Mouse (Mus musculus) stomach, embryonic 14.5 days (tissue): ENCODE results near the gene Focad. TPM values are rescaled to one million over a fixed set of nuclear protein-coding genes. Genes with fewer than 3 reads are reported as not detected.

ENCODE experiments used
- ATAC-seq: fragments of 200-750 bp; cut with Nextera tagmentation; 2 replicates; pipeline ENCODE4 v1.8.0; 2017; ENCODE audit warnings: low read depth, moderate TSS enrichment; ENCODE audit not compliant: insufficient number of reproducible peaks, insufficient read depth, low FRiP score
- H3K27ac ChIP-seq: fragments of 300-500 bp; sonication (generic); 2 replicates; pipeline ENCODE4 v1.5.1; 2014; ENCODE audit warnings: mild to moderate bottlenecking, low read length, moderate library complexity, mixed read lengths
- H3K27me3 ChIP-seq: fragments of 300-500 bp; sonication (generic); 2 replicates; pipeline ENCODE4 v1.6.1; 2014; ENCODE audit warnings: low read length, control low read depth, mixed read lengths; ENCODE audit not compliant: control insufficient read depth, insufficient read depth
- H3K36me3 ChIP-seq: fragments of 300-500 bp; sonication (generic); 2 replicates; pipeline ENCODE4 v1.6.1; 2014; ENCODE audit warnings: mild to moderate bottlenecking, control low read depth, low read length, moderate library complexity, mixed read lengths; ENCODE audit not compliant: control insufficient read depth, insufficient read depth
- H3K4me1 ChIP-seq: fragments of 300-500 bp; sonication (generic); 2 replicates; pipeline ENCODE4 v1.6.1; 2014; ENCODE audit warnings: low read length, control low read depth, mixed read lengths; ENCODE audit not compliant: control insufficient read depth, insufficient read depth
- H3K4me2 ChIP-seq: fragments of 300-500 bp; sonication (generic); replicated peaks from 2 replicates; pipeline ENCODE4 v1.6.1; 2014; ENCODE audit warnings: low read depth, low read length, control low read depth
- H3K4me3 ChIP-seq: fragments of 300-500 bp; sonication (generic); 2 replicates; pipeline ENCODE4 v1.5.1; 2014; ENCODE audit warnings: low read depth, low read length, control low read depth
- H3K9ac ChIP-seq: fragments of 300-500 bp; sonication (generic); replicated peaks from 2 replicates; pipeline ENCODE4 v1.6.1; 2014; ENCODE audit warnings: low read depth, mild to moderate bottlenecking, control low read depth, low read length, moderate library complexity, mixed read lengths
- H3K9me3 ChIP-seq: fragments of 300-500 bp; sonication (generic); 2 replicates; pipeline ENCODE4 v1.6.1; 2016; ENCODE audit warnings: low read depth, low read length, control low read depth; ENCODE audit not compliant: control insufficient read depth
- WGBS: fragments of 180-500 bp; shearing (Covaris S2); extraction: QIAGEN DNeasy Blood & Tissue Kit; methylation state at CpG from one replicate; pipeline ENCODE4 v1.1.7; 2014; 5-methylcytosine and 5-hydroxymethylcytosine counted together
- polyA plus RNA-seq: library from polyadenylated mRNA; unstranded; fragments of >200 nt; fragmentation: Nextera tagmentation; extraction: Ambion mirVana; gene quantifications from 2 replicates; pipeline ENCODE4 v1.2.1, GENCODE M21; 2014

Gene Focad
- polyA plus RNA-seq, 1 experiment from 2014 or later = 16.3 TPM

DNA sequence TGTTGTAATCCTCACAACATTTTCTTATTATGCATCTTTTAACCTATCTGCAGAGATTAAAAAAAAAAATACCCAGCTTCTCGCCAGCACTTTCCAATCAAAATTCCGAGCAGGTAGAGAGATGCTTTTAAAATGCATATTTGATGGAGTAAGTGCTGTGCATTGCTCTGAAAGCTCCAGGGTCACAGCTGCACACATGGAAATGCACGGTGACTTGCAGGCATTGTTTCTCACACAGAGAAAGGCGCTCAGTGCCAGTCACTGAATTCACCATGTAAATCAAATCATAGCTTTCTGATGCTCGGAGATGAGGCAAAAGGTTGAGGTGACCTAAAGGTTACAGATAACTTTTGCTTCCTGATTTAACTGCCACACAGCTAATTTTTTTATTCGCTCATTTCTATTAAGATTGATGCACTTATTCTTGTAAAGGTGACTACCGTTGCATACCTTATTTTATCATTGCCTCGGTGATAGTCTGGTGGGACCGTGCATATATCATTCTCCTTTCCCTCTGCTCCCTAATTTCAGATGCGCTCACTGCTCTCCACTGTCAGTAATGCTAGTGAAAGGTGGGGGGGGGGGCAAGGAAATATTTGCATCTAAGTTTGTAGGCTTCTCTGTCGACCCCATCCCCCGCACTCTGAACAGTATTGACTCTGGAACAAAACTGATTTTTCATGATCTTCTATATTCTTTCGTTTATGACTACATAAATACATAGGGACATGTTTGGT is 69.2 kb downstream of the Focad start:
- Histone ChIP-seq H3K27me3 (no peaks in the 10 kb centered on the region), H3K36me3 (no peaks in the 10 kb centered on the region), H3K4me3 (no peak overlapping the region), H3K4me1 (no peaks in the 10 kb centered on the region), H3K9me3 (no peaks in the 10 kb centered on the region), H3K4me2 (no peak overlapping the region), H3K27ac (no peak overlapping the region), H3K9ac (no peak overlapping the region)
- no peak for ATAC-seq
- 81% methylated on average over 13 of the region's 13 CpGs for WGBS

- Histone ChIP-seq H3K4me3 (no peak overlapping the region), H3K36me3 (no peaks in the 10 kb centered on the region), H3K27ac (no peak overlapping the region), H3K9ac (no peak overlapping the region), H3K27me3 (no peaks in the 10 kb centered on the region), H3K4me2 (no peak overlapping the region), H3K9me3 (no peaks in the 10 kb centered on the region), H3K4me1 (no peaks in the 10 kb centered on the region)
- ATAC-seq = no peak
- 87% methylated on average over 7 of the region's 7 CpGs for WGBS
These were observed 72.8 kb downstream of the Focad start for GRCm38 (mm10) chr4:88167008-88167862.

- Histone ChIP-seq H3K27me3 (no peaks in the 10 kb centered on the region), H3K4me3 (no peak overlapping the region), H3K9me3 (no peaks in the 10 kb centered on the region), H3K4me2 (no peak overlapping the region), H3K36me3 (no peaks in the 10 kb centered on the region), H3K27ac (no peak overlapping the region), H3K9ac (no peak overlapping the region), H3K4me1 (no peaks in the 10 kb centered on the region)
- no peak for ATAC-seq
- 76% methylated on average over 6 of the region's 6 CpGs for WGBS
These were observed 80.9 kb downstream of the Focad start for GRCm38 (mm10) chr4:88175058-88175974.

- Histone ChIP-seq H3K36me3 (no peaks in the 10 kb centered on the region), H3K27ac (no peak overlapping the region), H3K4me2 (no peak overlapping the region), H3K4me3 (no peak overlapping the region), H3K9me3 (no peaks in the 10 kb centered on the region), H3K9ac (no peak overlapping the region), H3K4me1 (no peaks in the 10 kb centered on the region), H3K27me3 (no peaks in the 10 kb centered on the region)
- no peak for ATAC-seq
- 91% methylated on average over 2 of the region's 2 CpGs for WGBS
These were observed 84.9 kb downstream of the Focad start for GRCm38 (mm10) chr4:88179296-88179695.

- no peak overlapping the region for H3K9ac ChIP-seq
- no peaks in the 10 kb centered on the region for H3K4me1 ChIP-seq
- H3K4me3 ChIP-seq = no peak overlapping the region
- H3K36me3 ChIP-seq = no peaks in the 10 kb centered on the region
- no peak overlapping the region for H3K27ac ChIP-seq
- no peak overlapping the region for H3K4me2 ChIP-seq
- ATAC-seq = no peak
- H3K9me3 ChIP-seq = no peaks in the 10 kb centered on the region
- H3K27me3 ChIP-seq = no peaks in the 10 kb centered on the region
- 83% methylated on average over 6 of the region's 6 CpGs for WGBS
These were observed 89.9 kb downstream of the Focad start for GRCm38 (mm10) chr4:88184293-88184692.

DNA sequence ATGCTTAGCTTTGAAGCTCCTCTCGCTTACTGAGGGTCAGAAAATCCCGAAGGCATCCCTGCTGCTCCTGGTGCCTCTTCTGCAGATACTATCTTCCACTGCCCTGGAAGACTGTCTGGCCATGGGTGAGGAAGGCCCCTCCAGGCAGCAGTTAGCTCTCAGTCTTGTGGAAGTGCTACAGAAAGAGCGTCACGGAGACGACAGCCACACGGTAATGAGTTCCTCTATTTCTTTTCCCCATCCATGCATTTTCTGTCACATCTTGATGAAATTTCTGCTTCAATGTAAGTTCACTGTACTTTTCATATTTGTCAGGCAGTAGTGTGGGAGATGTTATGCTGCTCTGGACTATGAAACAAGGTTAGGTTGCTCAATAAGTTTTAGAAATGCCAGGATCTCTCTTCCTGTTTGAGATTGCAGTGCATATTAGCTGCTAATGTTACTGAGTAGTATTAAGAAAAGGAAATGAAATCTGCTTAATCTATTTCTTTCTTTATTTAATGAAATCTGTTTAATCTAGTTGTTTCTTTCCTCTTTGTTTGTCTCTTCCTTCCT is 91.5 kb downstream of the Focad start:
- no peak for ATAC-seq
- H3K4me1 ChIP-seq = no peaks in the 10 kb centered on the region
- no peak overlapping the region for H3K9ac ChIP-seq
- H3K36me3 ChIP-seq = no peaks in the 10 kb centered on the region
- H3K4me2 ChIP-seq = no peak overlapping the region
- H3K9me3 ChIP-seq = no peaks in the 10 kb centered on the region
- no peak overlapping the region for H3K27ac ChIP-seq
- no peak overlapping the region for H3K4me3 ChIP-seq
- 74% methylated on average over 6 of the region's 6 CpGs for WGBS
- H3K27me3 ChIP-seq = no peaks in the 10 kb centered on the region

DNA sequence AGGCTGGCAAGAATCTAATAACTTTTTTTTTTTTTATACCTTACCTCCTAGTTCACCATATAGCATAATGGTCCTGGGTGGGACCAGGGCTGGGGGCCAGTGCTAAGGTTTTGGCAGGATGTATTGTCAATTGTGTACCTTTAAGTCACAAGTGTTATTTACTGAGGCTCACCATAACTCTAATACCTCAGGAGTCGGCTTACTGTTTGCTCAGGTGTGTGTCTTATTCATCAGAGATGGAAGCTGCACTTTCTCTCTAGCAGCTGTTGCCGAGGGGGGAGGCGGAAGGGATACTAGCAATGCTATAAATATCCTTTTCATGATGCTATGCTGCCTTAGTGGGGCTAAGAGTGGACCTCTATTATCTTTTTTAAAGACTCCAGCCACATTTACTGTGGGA is 93.2 kb downstream of the Focad start:
- no peaks in the 10 kb centered on the region for H3K4me1 ChIP-seq
- no peaks in the 10 kb centered on the region for H3K27me3 ChIP-seq
- WGBS = 71% methylated on average over 3 of the region's 3 CpGs
- no peak overlapping the region for H3K4me3 ChIP-seq
- no peaks in the 10 kb centered on the region for H3K36me3 ChIP-seq
- 0 out of 2 replicates have a peak, but pooled peaks have one; percentile 28 for ATAC-seq
- H3K9me3 ChIP-seq = no peaks in the 10 kb centered on the region
- H3K9ac ChIP-seq = no peak overlapping the region
- H3K27ac ChIP-seq = no peak overlapping the region
- no peak overlapping the region for H3K4me2 ChIP-seq

- Histone ChIP-seq H3K27ac (no peak overlapping the region), H3K4me2 (no peak overlapping the region), H3K36me3 (no peaks in the 10 kb centered on the region), H3K9ac (no peak overlapping the region), H3K9me3 (no peaks in the 10 kb centered on the region), H3K27me3 (no peaks in the 10 kb centered on the region), H3K4me3 (no peak overlapping the region), H3K4me1 (no peaks in the 10 kb centered on the region)
- 71% methylated on average over 1 of the region's 1 CpGs for WGBS
- ATAC-seq = no peak
These were observed 95.1 kb downstream of the Focad start for GRCm38 (mm10) chr4:88189495-88189894.
